8 mouse cellular contexts compared by ENCODE assay signal in the genomic region with DNA sequence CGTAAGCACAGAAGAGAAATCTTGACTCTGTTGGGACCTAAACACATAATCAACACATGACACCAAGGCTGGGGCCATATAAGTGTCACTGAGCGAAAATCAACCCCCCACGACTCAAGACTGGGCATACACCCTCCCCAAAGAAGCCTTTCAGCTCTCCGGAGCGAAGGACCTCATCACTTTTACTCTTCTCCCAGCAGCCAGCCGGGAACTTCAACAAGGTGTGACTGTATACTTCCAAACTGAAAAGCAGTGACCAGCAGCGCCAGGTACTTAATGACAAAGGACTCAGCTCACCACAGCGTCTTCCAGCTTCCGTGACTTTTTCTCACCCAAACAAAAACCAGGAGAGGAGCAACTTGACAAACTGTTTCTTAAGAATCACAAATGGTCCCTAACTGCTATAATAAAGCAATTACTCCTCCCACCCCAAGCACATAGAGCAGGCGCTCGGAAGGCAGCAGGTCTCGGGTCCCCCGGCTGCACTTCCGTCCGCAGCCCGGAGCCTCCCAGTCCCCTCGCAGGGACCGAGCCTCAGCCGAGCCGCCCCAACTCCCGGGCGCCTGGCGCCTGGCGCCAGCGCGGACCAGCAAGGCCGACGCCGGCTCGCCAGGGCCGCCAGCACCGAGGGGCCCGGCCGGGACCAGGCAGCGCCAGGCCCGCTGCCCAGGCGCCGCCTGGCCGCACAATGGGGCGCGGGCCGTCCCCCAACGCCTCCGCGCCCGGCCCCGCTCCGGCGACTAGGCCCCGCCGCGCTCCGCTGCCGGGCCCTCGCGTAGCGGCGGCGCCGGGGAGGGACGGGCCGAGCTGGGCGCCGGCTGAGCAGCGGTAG. TPM values are rescaled to one million over a fixed set of nuclear protein-coding genes. Genes with fewer than 3 reads are reported as not detected.
DNase-seq lines count a peak whose midpoint lies in the region; ATAC-seq and TF ChIP-seq lines count a peak whose summit lies in the region.

No protein-coding gene starts in this region.

- peak overlapping the region; percentile 98 for H3K9ac ChIP-seq in forebrain, embryonic 16.5 days (replicated peaks; ENCODE audit: low read depth, low read length)
- peak overlapping the region; percentile 91 for H3K9ac ChIP-seq in lung, postnatal 0 days (replicated peaks; ENCODE audit: low read depth)

- peak; percentile 51 for DNase-seq in c-Kit-positive CD71-positive TER-119-positive erythroid progenitor cells, embryonic 14.5 days (ENCODE audit: low spot score)
- DNase-seq in hindbrain, embryonic 10.5 days (ENCODE audit: low spot score), result peak; percentile 64
- peak; percentile 49 to 59 for DNase-seq in layer of hippocampus, postnatal 10 days (ENCODE audit: low spot score in 2 of 2)
- peak; percentile 82 for DNase-seq in lung, postnatal 0 days (ENCODE audit: low spot score)
- peak; percentile 64 for DNase-seq in thymus, postnatal 0 days (ENCODE audit: low spot score)

- H3K4me3 ChIP-seq in E14TG2a.4 (replicated peaks; ENCODE audit: low read length), result peak overlapping the region; percentile 89
- peak overlapping the region; percentile 93 for H3K4me3 ChIP-seq in forebrain, embryonic 16.5 days (replicated peaks; ENCODE audit: low read length)
- peak overlapping the region; percentile 83 for H3K4me3 ChIP-seq in hindbrain, embryonic 10.5 days
- H3K4me3 ChIP-seq in lung, postnatal 0 days (ENCODE audit: low read depth, low read length), result peak overlapping the region; percentile 88
- H3K4me3 ChIP-seq in olfactory bulb, adult 2 months (ENCODE audit: insufficient read depth, low read depth, low read length), result peak overlapping the region; percentile 99

- TF ChIP-seq CTCF in E14TG2a.4 (conservative IDR thresholded peaks at IDR 0.05; ENCODE audit: low read length), result no peak
- TF ChIP-seq CTCF in lung, postnatal 0 days (IDR thresholded peaks at IDR 0.05), result no peak
- no peak for TF ChIP-seq CTCF in olfactory bulb, adult 2 months (IDR thresholded peaks at IDR 0.05; ENCODE audit: insufficient read depth, low read depth, low read length)

- peak overlapping the region; percentile 89 for H3K27ac ChIP-seq in forebrain, embryonic 16.5 days (ENCODE audit: low read length)
- H3K27ac ChIP-seq in hindbrain, embryonic 10.5 days, result peak overlapping the region; percentile 98
- peak overlapping the region; percentile 96 for H3K27ac ChIP-seq in lung, postnatal 0 days (ENCODE audit: low read length)
- peak overlapping the region; percentile 34 for H3K27ac ChIP-seq in olfactory bulb, adult 2 months (ENCODE audit: insufficient read depth, low read depth, low read length)

- no peak for TF ChIP-seq POLR2A in olfactory bulb, adult 2 months (IDR thresholded peaks at IDR 0.05; ENCODE audit: insufficient read depth, low read depth, low read length)

- peaks cover 27% of the 10 kb centered on the region for H3K4me1 ChIP-seq in E14TG2a.4 (replicated peaks; ENCODE audit: low read depth, low read length)
- peaks cover 25% of the 10 kb centered on the region for H3K4me1 ChIP-seq in forebrain, embryonic 16.5 days (replicated peaks; ENCODE audit: control insufficient read depth, insufficient read depth, low read length)
- peaks cover 32% of the 10 kb centered on the region for H3K4me1 ChIP-seq in hindbrain, embryonic 10.5 days (replicated peaks)
- peaks cover 17% of the 10 kb centered on the region for H3K4me1 ChIP-seq in lung, postnatal 0 days (ENCODE audit: insufficient read depth, low read depth, low read length)
- H3K4me1 ChIP-seq in olfactory bulb, adult 2 months (ENCODE audit: control insufficient read depth, insufficient read depth, low read length), result peaks cover 5% of the 10 kb centered on the region

- no peak for TF ChIP-seq EP300 in lung, postnatal 0 days (IDR thresholded peaks at IDR 0.05)

- under 1% methylated on average over 55 of the region's 65 CpGs for WGBS in forebrain, embryonic 16.5 days
- under 1% methylated on average over 65 of the region's 65 CpGs for WGBS in hindbrain, embryonic 10.5 days
- under 1% methylated on average over 59 of the region's 65 CpGs for WGBS in lung, postnatal 0 days
- WGBS in olfactory bulb, adult 2 months, result 2% methylated on average over 65 of the region's 65 CpGs

- H3K9me3 ChIP-seq in E14TG2a.4 (ENCODE audit: low read length), result no peaks in the 10 kb centered on the region
- no peaks in the 10 kb centered on the region for H3K9me3 ChIP-seq in forebrain, embryonic 16.5 days (ENCODE audit: control insufficient read depth, low read length)
- no peaks in the 10 kb centered on the region for H3K9me3 ChIP-seq in hindbrain, embryonic 10.5 days
- H3K9me3 ChIP-seq in lung, postnatal 0 days (ENCODE audit: low read length), result no peaks in the 10 kb centered on the region

- ATAC-seq in forebrain, embryonic 16.5 days, result peak; percentile 76
- ATAC-seq in lung, postnatal 0 days, result peak; percentile 83

- peaks cover 15% of the 10 kb centered on the region for H3K36me3 ChIP-seq in E14TG2a.4 (ENCODE audit: insufficient read depth, low read length)
- no peaks in the 10 kb centered on the region for H3K36me3 ChIP-seq in forebrain, embryonic 16.5 days (ENCODE audit: control insufficient read depth, insufficient read depth)
- no peaks in the 10 kb centered on the region for H3K36me3 ChIP-seq in hindbrain, embryonic 10.5 days
- H3K36me3 ChIP-seq in lung, postnatal 0 days (ENCODE audit: insufficient read depth, low read length), result no peaks in the 10 kb centered on the region

- H3K27me3 ChIP-seq in E14TG2a.4 (ENCODE audit: insufficient read depth, low read length), result no peaks in the 10 kb centered on the region
- H3K27me3 ChIP-seq in forebrain, embryonic 16.5 days (replicated peaks; ENCODE audit: control insufficient read depth, insufficient read depth, low read length), result no peaks in the 10 kb centered on the region
- H3K27me3 ChIP-seq in hindbrain, embryonic 10.5 days (ENCODE audit: insufficient read depth, poor library complexity, severe bottlenecking), result no peaks in the 10 kb centered on the region
- H3K27me3 ChIP-seq in lung, postnatal 0 days (replicated peaks; ENCODE audit: insufficient read depth, low read length), result no peaks in the 10 kb centered on the region

- H3K4me2 ChIP-seq in forebrain, embryonic 16.5 days (ENCODE audit: low read length), result peak overlapping the region; percentile 82
- peak overlapping the region; percentile 85 for H3K4me2 ChIP-seq in lung, postnatal 0 days (replicated peaks; ENCODE audit: low read depth, low read length)

RNA-seq across cellular contexts. Expression of a gene that starts 5.1 kb away (rescaled TPM):
- polyA plus RNA-seq in forebrain, embryonic 16.5 days (2015; fragmentation: Nextera tagmentation; extraction: Ambion mirVana), result 121 and 131 TPM in 2 replicates
- polyA plus RNA-seq in hindbrain, embryonic 10.5 days (2016; fragmentation: Nextera tagmentation; extraction: Ambion mirVana), result 86.5 and 102 TPM in 2 replicates
- 10 to 100 TPM; 67.4 to 69.5 TPM for total RNA-seq in layer of hippocampus, postnatal 10 days (2021)
- polyA plus RNA-seq in lung, postnatal 0 days (2015; fragmentation: Nextera tagmentation; extraction: Ambion mirVana), result 78.1 and 84.8 TPM in 2 replicates
- not detected in 2 replicates for polyA plus RNA-seq in olfactory bulb, adult 2 months (2012; ENCODE audit: insufficient read depth, insufficient read length, low replicate concordance, missing spikeins)
- 118 and 126 TPM in 2 replicates for polyA plus RNA-seq in thymus, postnatal 0 days (2015; fragmentation: Nextera tagmentation; extraction: Ambion mirVana)

Comparison
In these comparisons a context has a peak if more than half of its experiments do, and no peak if none do; other contexts are left out.
1. Peak in every context shown above with its lines: DNase-seq, ATAC-seq, H3K4me3 ChIP-seq and H3K27ac ChIP-seq.
2. H3K27ac ChIP-seq: peak in every context shown above with its lines; median percentile 98 in hindbrain, embryonic 10.5 days; 96 in lung, postnatal 0 days; 89 in forebrain, embryonic 16.5 days; 34 in olfactory bulb, adult 2 months.